Mouse (Mus musculus) midbrain, embryonic 15.5 days (tissue): ENCODE data around the gene Fbxl20. TPM values are rescaled to one million over a fixed set of nuclear protein-coding genes. Genes with fewer than 3 reads are reported as not detected.

Source experiments
- ATAC-seq: fragments of 200-750 bp; cut with Nextera tagmentation; replicated peaks from 2 replicates; pipeline ENCODE4 v1.8.0; 2017; ENCODE audit warnings: moderate TSS enrichment
- H3K27ac ChIP-seq: fragments of 300-500 bp; sonication (generic); 2 replicates; pipeline ENCODE4 v1.5.1; 2015; ENCODE audit warnings: mild to moderate bottlenecking, inconsistent platforms
- H3K27me3 ChIP-seq: fragments of 300-500 bp; sonication (generic); replicated peaks from 2 replicates; pipeline ENCODE4 v1.6.1; 2015; ENCODE audit warnings: inconsistent platforms
- H3K36me3 ChIP-seq: fragments of 300-500 bp; sonication (generic); replicated peaks from 2 replicates; pipeline ENCODE4 v1.6.1; 2015; ENCODE audit warnings: inconsistent platforms
- H3K4me1 ChIP-seq: fragments of 300-500 bp; sonication (generic); 2 replicates; pipeline ENCODE4 v1.6.1; 2015; ENCODE audit warnings: inconsistent platforms
- H3K4me2 ChIP-seq: fragments of 300-500 bp; sonication (generic); 2 replicates; pipeline ENCODE4 v1.6.1; 2015; ENCODE audit warnings: inconsistent platforms, mild to moderate bottlenecking, moderate library complexity
- H3K4me3 ChIP-seq: fragments of 300-500 bp; sonication (generic); 2 replicates; pipeline ENCODE4 v1.5.1; 2015; ENCODE audit warnings: mild to moderate bottlenecking, inconsistent platforms
- H3K9ac ChIP-seq: fragments of 300-500 bp; sonication (generic); 2 replicates; pipeline ENCODE4 v1.6.1; 2015; ENCODE audit warnings: mild to moderate bottlenecking, inconsistent platforms
- H3K9me3 ChIP-seq: fragments of 300-500 bp; sonication (generic); 2 replicates; pipeline ENCODE4 v1.6.1; 2016; ENCODE audit warnings: inconsistent platforms
- WGBS: fragments of 180-500 bp; shearing (Covaris S2); methylation state at CpG from one replicate; pipeline ENCODE4 v1.1.7; 2015; ENCODE audit warnings: mixed read lengths; 5-methylcytosine and 5-hydroxymethylcytosine counted together
- polyA plus RNA-seq: library from polyadenylated mRNA; unstranded; fragments of >200 nt; fragmentation: Nextera tagmentation; extraction: Ambion mirVana; gene quantifications from 2 replicates; pipeline ENCODE4 v1.2.1, GENCODE M21; 2015

Gene Fbxl20
- polyA plus RNA-seq, 1 experiment from 2014 or later, result 32.8 TPM

DNA sequence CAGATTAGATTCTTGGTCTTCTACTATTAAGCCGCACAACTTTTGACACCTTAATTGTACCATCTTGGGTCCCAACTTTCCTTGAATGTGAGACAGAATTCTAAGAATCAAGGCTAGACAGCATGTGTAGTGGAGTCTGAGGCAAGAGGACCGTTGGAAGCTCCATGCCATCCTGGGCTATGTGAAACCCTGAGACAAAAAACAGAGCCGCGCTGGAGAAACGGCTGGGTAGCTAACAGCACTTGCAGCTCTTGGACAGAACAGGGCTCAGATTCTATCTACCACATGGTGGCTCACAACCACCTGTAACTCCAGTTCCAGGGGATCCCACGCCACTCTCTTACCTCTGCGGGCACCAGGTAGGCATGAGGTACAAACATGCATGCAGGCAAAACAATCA, 4.3 kb downstream of the Fbxl20 start:
- H3K4me2 ChIP-seq, result no peak overlapping the region
- WGBS, result 89% methylated on average over 7 of the region's 7 CpGs
- H3K4me1 ChIP-seq, result peaks cover 37% of the 10 kb centered on the region
- no peaks in the 10 kb centered on the region for H3K36me3 ChIP-seq
- H3K9ac ChIP-seq, result no peak overlapping the region
- no peak for ATAC-seq
- no peak overlapping the region for H3K4me3 ChIP-seq
- no peaks in the 10 kb centered on the region for H3K27me3 ChIP-seq
- no peaks in the 10 kb centered on the region for H3K9me3 ChIP-seq
- H3K27ac ChIP-seq, result no peak overlapping the region

DNA sequence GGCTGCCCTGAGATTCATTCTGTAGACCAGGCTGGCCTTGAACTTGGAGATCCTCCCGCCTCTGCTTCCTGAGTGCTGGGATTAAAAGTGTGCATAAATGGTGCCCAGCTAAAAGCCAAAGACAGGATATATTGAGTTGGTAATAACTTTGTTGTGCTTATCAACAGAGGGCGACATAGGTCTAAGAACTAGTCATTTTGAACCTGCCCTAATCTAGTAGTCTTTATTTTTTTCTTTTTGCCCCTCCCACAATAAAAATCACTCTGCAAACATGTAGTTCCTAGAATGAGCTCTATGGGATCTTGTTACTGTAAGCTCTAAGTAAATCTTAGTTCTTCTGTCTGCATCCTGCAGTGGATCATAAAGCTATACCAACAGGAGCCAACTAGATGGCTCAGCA, 7.7 kb downstream of the Fbxl20 start:
- Histone ChIP-seq H3K36me3 (no peaks in the 10 kb centered on the region), H3K27ac (no peak overlapping the region), H3K9me3 (no peaks in the 10 kb centered on the region), H3K9ac (no peak overlapping the region), H3K27me3 (no peaks in the 10 kb centered on the region), H3K4me1 (peaks cover 23% of the 10 kb centered on the region), H3K4me2 (no peak overlapping the region), H3K4me3 (no peak overlapping the region)
- ATAC-seq, result no peak
- WGBS, result 94% methylated on average over 2 of the region's 2 CpGs

DNA sequence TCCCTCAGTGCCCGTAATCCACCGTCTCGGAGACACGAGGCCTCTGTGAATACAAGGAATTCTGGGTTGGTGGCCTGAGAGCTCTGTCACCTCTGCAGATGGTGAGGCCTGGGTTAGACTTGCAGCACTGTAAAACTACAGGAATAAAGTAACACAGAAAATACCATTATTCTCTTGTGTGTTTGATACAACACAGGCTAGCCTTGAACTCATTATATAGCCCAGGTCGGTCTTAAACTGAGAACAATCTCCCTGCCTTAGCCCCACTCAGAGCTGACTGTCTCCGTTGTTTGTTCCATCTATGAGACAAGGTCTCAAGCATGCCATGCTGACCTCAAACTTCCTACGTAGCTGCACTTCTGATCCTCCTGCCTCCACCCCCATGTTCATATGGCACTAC, 11.3 kb downstream of the Fbxl20 start:
- no peak overlapping the region for H3K9ac ChIP-seq
- H3K4me3 ChIP-seq, result no peak overlapping the region
- H3K4me2 ChIP-seq, result no peak overlapping the region
- ATAC-seq, result no peak
- 83% methylated on average over 7 of the region's 7 CpGs for WGBS
- H3K4me1 ChIP-seq, result 0 out of 2 replicates have a peak, but pooled peaks cover 2% of the 10 kb centered on the region
- no peak overlapping the region for H3K27ac ChIP-seq
- no peaks in the 10 kb centered on the region for H3K36me3 ChIP-seq
- H3K9me3 ChIP-seq, result no peaks in the 10 kb centered on the region
- no peaks in the 10 kb centered on the region for H3K27me3 ChIP-seq

DNA sequence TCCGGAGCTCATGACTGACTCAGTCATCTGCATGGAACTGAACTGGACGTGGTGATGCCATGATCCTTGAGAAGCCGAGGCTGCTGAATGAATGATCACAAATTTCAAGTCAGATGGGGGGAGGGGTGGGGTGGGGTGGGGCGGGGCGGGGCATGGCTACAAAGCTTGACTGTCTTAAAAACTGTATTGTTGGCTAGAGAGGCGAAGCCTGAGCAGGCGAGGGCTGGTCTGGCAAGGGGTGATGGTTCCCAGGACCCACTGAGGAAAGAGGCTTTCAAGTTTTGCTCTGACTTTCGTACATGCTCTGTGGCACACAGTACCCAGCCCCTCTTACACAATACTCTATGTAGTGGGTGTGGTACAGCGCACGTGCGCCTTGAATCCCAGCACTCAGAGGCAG, 12.4 kb downstream of the Fbxl20 start:
- no peaks in the 10 kb centered on the region for H3K36me3 ChIP-seq
- no peaks in the 10 kb centered on the region for H3K27me3 ChIP-seq
- ATAC-seq, result no peak
- H3K4me2 ChIP-seq, result no peak overlapping the region
- H3K27ac ChIP-seq, result no peak overlapping the region
- H3K4me1 ChIP-seq, result 0 out of 2 replicates have a peak, but pooled peaks cover 2% of the 10 kb centered on the region
- no peak overlapping the region for H3K9ac ChIP-seq
- H3K4me3 ChIP-seq, result no peak overlapping the region
- H3K9me3 ChIP-seq, result no peaks in the 10 kb centered on the region
- WGBS, result 93% methylated on average over 11 of the region's 11 CpGs

DNA sequence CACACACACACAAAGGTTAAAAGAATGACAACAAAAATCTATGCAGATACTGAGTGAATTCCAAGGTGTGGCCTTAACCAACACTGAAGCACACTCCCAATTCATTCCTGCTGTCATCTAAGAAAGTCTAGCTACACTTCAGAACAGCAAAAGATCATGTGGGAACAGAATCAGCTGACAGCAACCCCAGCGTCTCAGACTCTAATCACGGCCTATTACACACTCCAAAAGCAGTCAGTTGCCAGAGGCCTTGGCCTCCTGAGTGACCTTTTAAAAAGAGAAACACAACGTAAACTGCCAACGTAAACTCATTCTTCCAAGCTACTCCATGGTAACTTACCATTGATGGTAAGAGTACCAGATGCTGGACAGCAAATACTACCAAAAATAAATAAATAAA, 15.3 kb downstream of the Fbxl20 start:
- no peak for ATAC-seq

DNA sequence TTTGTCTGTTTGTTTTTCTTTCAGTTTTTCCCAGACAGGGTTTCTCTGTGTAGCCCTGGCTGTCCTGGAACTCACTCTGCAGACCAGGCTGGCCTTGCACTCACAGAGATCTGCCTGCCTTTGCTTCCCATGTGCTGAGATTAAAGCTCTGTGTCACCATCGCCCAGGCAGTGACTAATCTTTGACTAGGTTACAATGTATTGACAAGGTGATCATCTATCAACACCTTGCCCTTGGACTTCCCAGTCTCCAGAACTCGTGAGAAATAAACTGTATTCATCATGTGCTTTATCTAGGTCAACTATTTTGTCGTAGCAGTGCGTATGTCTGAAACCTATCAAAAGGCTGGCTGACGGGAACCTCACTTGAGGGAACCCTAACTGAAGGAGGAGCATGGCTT, 26.8 kb downstream of the Fbxl20 start:
- peaks cover 6% of the 10 kb centered on the region; the same call in 1 of the 2 replicates for H3K36me3 ChIP-seq
- no peak overlapping the region for H3K27ac ChIP-seq
- WGBS, result 92% methylated on average over 5 of the region's 5 CpGs
- no peak overlapping the region for H3K4me2 ChIP-seq
- ATAC-seq, result no peak
- no peaks in the 10 kb centered on the region for H3K4me1 ChIP-seq
- no peaks in the 10 kb centered on the region for H3K9me3 ChIP-seq
- no peaks in the 10 kb centered on the region for H3K27me3 ChIP-seq
- no peak overlapping the region for H3K4me3 ChIP-seq
- no peak overlapping the region for H3K9ac ChIP-seq

More for the DNA sequence above, 15.3 kb downstream of the Fbxl20 start:
- 0 out of 2 replicates have a peak, but pooled peaks cover 2% of the 10 kb centered on the region for H3K4me1 ChIP-seq
- no peaks in the 10 kb centered on the region for H3K36me3 ChIP-seq
- H3K27ac ChIP-seq, result no peak overlapping the region
- H3K9ac ChIP-seq, result no peak overlapping the region
- H3K4me3 ChIP-seq, result no peak overlapping the region
- H3K9me3 ChIP-seq, result no peaks in the 10 kb centered on the region
- no peak overlapping the region for H3K4me2 ChIP-seq
- H3K27me3 ChIP-seq, result no peaks in the 10 kb centered on the region
- WGBS, result 69% methylated on average over 4 of the region's 4 CpGs

DNA sequence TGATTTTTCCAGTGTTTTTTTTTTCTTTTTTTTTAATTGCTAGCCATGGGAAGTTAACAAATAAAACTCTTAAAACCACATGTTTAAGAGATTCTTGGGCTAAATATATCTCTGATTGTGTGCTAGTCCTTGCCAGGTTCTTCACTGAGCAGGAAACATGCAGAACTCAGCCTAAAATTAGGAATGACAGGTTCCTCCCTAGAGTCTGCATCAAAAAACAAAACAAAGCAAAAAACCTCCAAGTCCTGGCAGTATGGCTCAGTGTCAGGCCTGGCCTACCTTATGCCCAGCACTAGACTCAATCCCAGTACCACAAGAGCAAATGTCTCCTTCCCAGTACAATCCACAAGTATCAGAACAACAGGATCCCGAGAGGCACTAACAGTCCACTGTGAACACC, 35.8 kb downstream of the Fbxl20 start:
- Histone ChIP-seq H3K36me3 (peaks cover 29% of the 10 kb centered on the region; the same call in 1 of the 2 replicates), H3K27me3 (no peaks in the 10 kb centered on the region), H3K4me1 (no peaks in the 10 kb centered on the region), H3K4me3 (no peak overlapping the region), H3K4me2 (no peak overlapping the region), H3K9me3 (no peaks in the 10 kb centered on the region), H3K27ac (no peak overlapping the region), H3K9ac (no peak overlapping the region)
- 97% methylated on average over 1 of the region's 1 CpGs for WGBS
- ATAC-seq, result no peak

DNA sequence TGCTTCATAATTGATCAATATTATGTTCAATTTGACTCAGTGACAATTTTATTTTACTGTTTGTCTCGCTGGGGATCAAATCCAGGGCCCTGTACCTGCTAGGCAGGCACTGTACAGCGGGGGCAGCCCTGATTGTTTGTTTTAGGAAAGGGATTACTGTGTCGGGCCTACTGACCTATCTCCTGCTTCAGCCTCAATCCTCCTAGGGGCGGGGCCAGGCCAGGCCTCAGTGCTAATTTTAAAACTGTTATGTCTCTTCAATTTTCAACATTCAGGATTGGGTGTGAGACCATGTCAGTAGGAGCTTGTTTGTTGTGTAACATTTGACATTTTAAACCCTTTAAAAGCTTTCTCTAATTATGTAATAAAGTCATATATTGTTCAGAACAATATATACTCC, 36.7 kb downstream of the Fbxl20 start:
- no peak overlapping the region for H3K4me2 ChIP-seq
- no peak for ATAC-seq
- 63% methylated on average over 4 of the region's 4 CpGs for WGBS
- H3K9me3 ChIP-seq, result no peaks in the 10 kb centered on the region
- no peak overlapping the region for H3K9ac ChIP-seq
- H3K27ac ChIP-seq, result no peak overlapping the region
- H3K4me1 ChIP-seq, result no peaks in the 10 kb centered on the region
- H3K4me3 ChIP-seq, result no peak overlapping the region
- no peaks in the 10 kb centered on the region for H3K27me3 ChIP-seq
- H3K36me3 ChIP-seq, result peaks cover 35% of the 10 kb centered on the region; the same call in 1 of the 2 replicates

DNA sequence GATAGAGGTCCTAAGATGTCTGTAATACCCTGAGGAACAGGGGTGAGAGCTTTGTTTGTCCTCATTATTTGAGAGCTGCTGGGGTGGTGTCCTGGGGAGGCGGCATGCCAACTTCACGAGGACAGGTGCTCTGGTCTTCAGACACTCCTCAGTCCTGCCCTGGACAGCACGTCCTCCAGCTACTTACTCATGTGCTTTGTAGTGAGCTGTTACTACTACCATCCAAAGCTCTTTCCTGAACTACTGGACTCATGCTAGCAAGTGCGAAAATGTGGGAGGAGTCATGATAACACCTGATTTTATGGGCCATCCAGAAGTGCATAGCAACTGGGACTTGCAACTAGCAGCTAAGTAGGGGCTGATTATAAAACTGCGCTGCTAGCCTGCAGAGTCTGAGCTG, 40.5 kb downstream of the Fbxl20 start:
- WGBS, result 92% methylated on average over 5 of the region's 5 CpGs
- Histone ChIP-seq H3K4me2 (no peak overlapping the region), H3K4me1 (no peaks in the 10 kb centered on the region), H3K27me3 (no peaks in the 10 kb centered on the region), H3K27ac (no peak overlapping the region), H3K9me3 (no peaks in the 10 kb centered on the region), H3K9ac (no peak overlapping the region), H3K4me3 (no peak overlapping the region), H3K36me3 (peaks cover 59% of the 10 kb centered on the region; the same call in 1 of the 2 replicates)
- no peak for ATAC-seq

DNA sequence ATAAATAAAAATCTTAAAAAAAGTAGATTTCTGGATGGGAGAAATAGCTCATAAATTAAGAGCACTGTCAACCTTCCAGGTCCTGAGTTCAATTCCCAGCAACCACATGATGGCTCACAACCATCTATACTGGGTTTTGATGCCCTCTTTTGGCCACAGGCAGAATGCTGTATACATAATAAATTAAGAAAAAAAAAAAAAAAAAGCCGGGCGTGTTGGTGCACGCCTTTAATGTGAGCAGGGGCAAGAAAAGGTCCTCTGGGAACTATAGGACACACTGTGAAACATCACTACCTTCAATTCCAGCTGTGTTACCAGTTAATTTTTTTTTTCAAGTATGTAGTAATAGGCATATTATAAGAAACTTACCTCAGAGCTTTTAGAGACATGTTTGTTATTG, 48.9 kb downstream of the Fbxl20 start:
- Histone ChIP-seq H3K4me2 (no peak overlapping the region), H3K9ac (no peak overlapping the region), H3K27me3 (no peaks in the 10 kb centered on the region), H3K4me3 (no peak overlapping the region), H3K9me3 (no peaks in the 10 kb centered on the region), H3K4me1 (no peaks in the 10 kb centered on the region), H3K27ac (no peak overlapping the region), H3K36me3 (peaks cover 44% of the 10 kb centered on the region)
- 87% methylated on average over 3 of the region's 3 CpGs for WGBS
- no peak for ATAC-seq

DNA sequence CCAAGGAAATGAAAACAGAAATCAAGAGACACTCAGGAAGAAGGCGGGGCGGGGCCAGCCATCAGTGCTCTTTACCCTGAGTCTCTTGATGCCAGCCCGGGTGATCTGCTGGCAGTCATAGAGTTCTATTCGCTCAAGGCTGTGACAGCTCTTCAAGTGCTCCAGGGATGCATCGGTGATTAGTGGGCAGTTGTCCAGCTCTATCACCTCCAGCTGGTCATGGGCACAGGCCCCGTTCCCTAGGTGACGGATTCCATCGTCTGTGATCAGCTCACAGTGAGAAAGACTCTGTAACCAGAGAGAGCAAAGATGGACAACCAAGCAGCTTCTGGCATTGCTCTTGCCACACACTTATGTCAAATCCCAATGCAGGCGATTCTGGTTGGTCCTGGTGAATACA, 59.6 kb downstream of the Fbxl20 start:
- no peak overlapping the region for H3K27ac ChIP-seq
- no peak overlapping the region for H3K4me3 ChIP-seq
- peaks cover 45% of the 10 kb centered on the region for H3K36me3 ChIP-seq
- WGBS, result 90% methylated on average over 9 of the region's 9 CpGs
- H3K27me3 ChIP-seq, result no peaks in the 10 kb centered on the region
- no peak for ATAC-seq
- no peak overlapping the region for H3K4me2 ChIP-seq
- H3K4me1 ChIP-seq, result no peaks in the 10 kb centered on the region
- no peaks in the 10 kb centered on the region for H3K9me3 ChIP-seq
- H3K9ac ChIP-seq, result no peak overlapping the region

DNA sequence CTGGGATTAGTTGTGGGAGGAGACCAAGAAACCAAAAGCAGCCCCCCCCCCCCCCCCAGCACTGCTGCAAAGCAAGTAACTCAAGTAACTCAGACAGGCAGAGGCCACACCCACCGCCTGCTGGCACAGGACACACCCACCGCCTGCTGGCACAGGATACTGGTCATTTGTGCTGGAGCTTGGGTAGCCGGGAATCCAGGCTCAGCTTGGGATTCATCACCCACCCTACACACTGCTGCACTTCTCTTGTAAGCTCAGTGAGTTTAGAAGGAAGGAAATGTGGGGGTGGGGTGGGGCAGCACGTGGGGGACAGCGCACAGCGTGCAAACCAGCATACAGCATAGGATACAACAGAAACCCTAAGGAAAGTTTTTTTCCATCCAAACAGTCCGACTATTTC, 62.0 kb downstream of the Fbxl20 start:
- no peaks in the 10 kb centered on the region for H3K27me3 ChIP-seq
- H3K36me3 ChIP-seq, result peaks cover 43% of the 10 kb centered on the region
- no peaks in the 10 kb centered on the region for H3K4me1 ChIP-seq
- no peaks in the 10 kb centered on the region for H3K9me3 ChIP-seq
- no peak overlapping the region for H3K27ac ChIP-seq
- H3K4me3 ChIP-seq, result no peak overlapping the region
- no peak for ATAC-seq
- no peak overlapping the region for H3K4me2 ChIP-seq
- no peak overlapping the region for H3K9ac ChIP-seq
- WGBS, result 52% methylated on average over 7 of the region's 7 CpGs

DNA sequence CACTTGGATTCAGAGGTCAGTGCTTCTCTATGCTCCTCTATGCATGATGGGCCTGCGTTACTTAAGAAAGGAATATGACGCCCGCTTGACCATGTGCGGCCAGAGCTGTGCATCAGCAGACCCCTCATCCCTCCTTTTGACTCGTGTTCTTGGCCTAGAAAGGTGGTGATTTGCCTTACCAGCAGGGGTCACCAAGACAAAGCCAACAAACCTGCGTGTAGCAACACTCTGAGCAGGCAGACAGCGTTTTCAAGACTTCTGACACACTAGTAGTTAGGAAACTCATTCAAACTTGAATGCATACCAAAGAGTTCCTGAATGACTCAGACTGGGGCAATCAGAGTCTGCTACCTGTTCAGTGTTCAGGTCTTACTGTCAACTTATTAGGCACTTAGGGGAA, 63.6 kb downstream of the Fbxl20 start:
- Histone ChIP-seq H3K27me3 (no peaks in the 10 kb centered on the region), H3K27ac (no peak overlapping the region), H3K9me3 (no peaks in the 10 kb centered on the region), H3K4me3 (no peak overlapping the region), H3K4me1 (no peaks in the 10 kb centered on the region), H3K4me2 (no peak overlapping the region), H3K9ac (no peak overlapping the region), H3K36me3 (peaks cover 31% of the 10 kb centered on the region)
- WGBS, result 76% methylated on average over 7 of the region's 7 CpGs
- no peak for ATAC-seq
